Mouse (Mus musculus): ENCODE results near the gene Auts2. TPM values are rescaled to one million over a fixed set of nuclear protein-coding genes. Genes with fewer than 3 reads are reported as not detected.

The Auts2 gene
- polyA plus RNA-seq, 1 experiment from 2014 or later, result 17.9 TPM

DNA sequence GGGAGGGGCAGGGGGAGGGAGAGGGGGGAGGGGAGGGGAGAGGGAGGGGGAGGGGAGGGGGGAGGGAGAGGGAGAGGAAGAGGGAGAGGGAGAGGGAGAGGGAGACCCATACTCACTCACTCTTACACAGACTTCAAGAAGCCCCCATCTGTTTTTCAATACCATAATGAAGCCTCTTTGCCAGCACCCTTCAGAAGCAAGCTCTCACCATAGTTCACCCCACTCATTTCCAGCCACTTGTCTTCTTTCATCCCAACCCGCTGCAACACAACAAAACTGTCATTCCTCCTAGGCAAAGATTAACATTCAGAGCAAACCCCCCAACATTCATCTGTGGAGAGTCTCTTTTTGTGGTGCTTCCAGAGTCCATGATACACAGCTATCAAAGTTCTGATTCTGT, 314.1 kb downstream of the Auts2 start:
- H3K4me1 ChIP-seq (ENCODE audit: insufficient read depth, low read length), result peaks cover 24% of the 10 kb centered on the region
- no peak overlapping the region for H3K27ac ChIP-seq (ENCODE audit: low read length)
- H3K4me3 ChIP-seq (ENCODE audit: low read length), result no peak overlapping the region
- peaks cover 4% of the 10 kb centered on the region; the same call in 1 of the 2 replicates for H3K9me3 ChIP-seq (ENCODE audit: low read length)
- no peak for ATAC-seq (ENCODE audit: low FRiP score, low TSS enrichment)
- no peaks in the 10 kb centered on the region for H3K27me3 ChIP-seq (ENCODE audit: insufficient read depth, low read length)
- no peak overlapping the region for H3K9ac ChIP-seq (replicated peaks; ENCODE audit: low read length)
- no peak overlapping the region for H3K4me2 ChIP-seq (replicated peaks; ENCODE audit: low read depth, low read length)
- WGBS, result 45% methylated on average over 1 of the region's 1 CpGs
- no peaks in the 10 kb centered on the region for H3K36me3 ChIP-seq (ENCODE audit: insufficient read depth, low read length)

DNA sequence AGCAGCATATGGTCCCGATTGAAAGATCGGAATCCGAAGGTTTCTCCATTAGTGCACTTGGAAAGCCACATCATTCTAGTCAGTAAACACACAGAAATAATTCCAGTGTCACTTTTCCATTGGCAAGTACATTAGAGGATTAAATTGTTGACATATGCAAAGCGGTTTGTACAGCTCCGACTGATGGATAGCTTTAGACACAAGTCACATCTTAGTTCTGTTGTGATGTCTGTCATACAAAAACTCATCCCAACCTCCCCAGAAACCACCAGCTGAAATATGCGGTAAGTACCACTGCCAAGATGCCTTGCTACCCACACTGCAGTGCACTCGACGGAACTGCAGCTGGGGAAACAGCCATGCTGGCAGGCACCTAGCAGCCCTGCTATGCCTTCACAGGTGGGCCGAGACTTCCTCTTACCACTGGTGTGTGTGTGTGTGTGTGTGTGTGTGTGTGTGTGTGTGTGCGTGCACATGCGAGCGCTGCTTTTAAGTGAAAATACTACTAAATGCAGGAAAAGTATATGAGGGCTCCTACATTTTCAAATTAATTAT, 322.7 kb downstream of the Auts2 start:
- no peaks in the 10 kb centered on the region for H3K27me3 ChIP-seq (ENCODE audit: insufficient read depth, low read length)
- H3K4me2 ChIP-seq (replicated peaks; ENCODE audit: low read depth, low read length), result no peak overlapping the region
- peaks cover 3% of the 10 kb centered on the region; the same call in 1 of the 2 replicates for H3K9me3 ChIP-seq (ENCODE audit: low read length)
- H3K9ac ChIP-seq (replicated peaks; ENCODE audit: low read length), result no peak overlapping the region
- H3K4me1 ChIP-seq (ENCODE audit: insufficient read depth, low read length), result no peaks in the 10 kb centered on the region
- no peak for ATAC-seq (ENCODE audit: low FRiP score, low TSS enrichment)
- H3K27ac ChIP-seq (ENCODE audit: low read length), result no peak overlapping the region
- WGBS, result 84% methylated on average over 12 of the region's 12 CpGs
- no peak overlapping the region for H3K4me3 ChIP-seq (ENCODE audit: low read length)
- no peaks in the 10 kb centered on the region for H3K36me3 ChIP-seq (ENCODE audit: insufficient read depth, low read length)

DNA sequence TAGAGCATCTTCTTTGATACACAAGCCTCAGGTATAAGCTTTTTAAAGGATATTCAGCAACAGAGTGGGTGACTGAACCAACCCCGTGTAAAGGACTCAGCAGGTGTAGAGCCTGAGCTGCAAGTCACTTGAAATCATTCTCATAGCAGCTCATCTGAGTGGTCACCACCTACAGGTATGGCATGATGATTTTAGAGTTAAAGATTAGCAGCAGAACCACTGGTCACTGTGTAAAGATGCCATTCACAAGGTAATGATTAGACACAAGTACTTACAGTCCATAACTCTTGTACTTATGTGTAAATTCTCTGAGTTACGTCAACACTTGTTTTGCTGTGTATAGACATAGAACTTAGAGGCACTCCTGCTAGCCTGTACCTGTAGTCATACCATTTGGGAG, 327.0 kb downstream of the Auts2 start:
- no peak overlapping the region for H3K4me2 ChIP-seq (replicated peaks; ENCODE audit: low read depth, low read length)
- H3K9me3 ChIP-seq (ENCODE audit: low read length), result no peaks in the 10 kb centered on the region
- 75% methylated on average over 2 of the region's 2 CpGs for WGBS
- no peak overlapping the region for H3K9ac ChIP-seq (replicated peaks; ENCODE audit: low read length)
- H3K36me3 ChIP-seq (ENCODE audit: insufficient read depth, low read length), result no peaks in the 10 kb centered on the region
- H3K27ac ChIP-seq (ENCODE audit: low read length), result no peak overlapping the region
- no peak overlapping the region for H3K4me3 ChIP-seq (ENCODE audit: low read length)
- no peaks in the 10 kb centered on the region for H3K27me3 ChIP-seq (ENCODE audit: insufficient read depth, low read length)
- no peaks in the 10 kb centered on the region for H3K4me1 ChIP-seq (ENCODE audit: insufficient read depth, low read length)
- peak; percentile 81; the same call in 1 of the 2 replicates for ATAC-seq (ENCODE audit: low FRiP score, low TSS enrichment)

DNA sequence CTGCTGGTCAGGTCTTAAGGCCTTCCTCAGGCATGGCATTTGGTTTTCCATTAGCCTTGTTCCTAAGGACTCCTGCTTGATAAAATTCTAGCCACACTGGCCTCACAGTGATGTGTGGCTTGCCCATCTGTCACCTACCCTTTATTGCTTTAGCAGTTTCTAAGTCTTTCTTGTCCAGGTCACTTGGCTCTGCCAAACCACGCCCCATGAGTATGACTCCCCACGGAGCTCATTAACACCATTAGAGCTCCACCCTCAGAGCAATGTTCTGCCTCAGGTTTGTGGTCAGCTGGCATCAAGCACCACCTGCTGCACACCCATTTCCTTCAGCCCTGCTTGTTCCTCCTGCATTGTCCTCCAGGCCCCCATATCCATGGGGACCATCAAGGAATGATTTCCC, 330.7 kb downstream of the Auts2 start:
- H3K27me3 ChIP-seq (ENCODE audit: insufficient read depth, low read length), result no peaks in the 10 kb centered on the region
- H3K4me2 ChIP-seq (replicated peaks; ENCODE audit: low read depth, low read length), result no peak overlapping the region
- H3K4me3 ChIP-seq (ENCODE audit: low read length), result no peak overlapping the region
- no peaks in the 10 kb centered on the region for H3K9me3 ChIP-seq (ENCODE audit: low read length)
- no peaks in the 10 kb centered on the region for H3K36me3 ChIP-seq (ENCODE audit: insufficient read depth, low read length)
- no peak overlapping the region for H3K9ac ChIP-seq (replicated peaks; ENCODE audit: low read length)
- no peak overlapping the region for H3K27ac ChIP-seq (ENCODE audit: low read length)
- no peaks in the 10 kb centered on the region for H3K4me1 ChIP-seq (ENCODE audit: insufficient read depth, low read length)
- 45% methylated on average over 2 of the region's 2 CpGs for WGBS
- no peak for ATAC-seq (ENCODE audit: low FRiP score, low TSS enrichment)

DNA sequence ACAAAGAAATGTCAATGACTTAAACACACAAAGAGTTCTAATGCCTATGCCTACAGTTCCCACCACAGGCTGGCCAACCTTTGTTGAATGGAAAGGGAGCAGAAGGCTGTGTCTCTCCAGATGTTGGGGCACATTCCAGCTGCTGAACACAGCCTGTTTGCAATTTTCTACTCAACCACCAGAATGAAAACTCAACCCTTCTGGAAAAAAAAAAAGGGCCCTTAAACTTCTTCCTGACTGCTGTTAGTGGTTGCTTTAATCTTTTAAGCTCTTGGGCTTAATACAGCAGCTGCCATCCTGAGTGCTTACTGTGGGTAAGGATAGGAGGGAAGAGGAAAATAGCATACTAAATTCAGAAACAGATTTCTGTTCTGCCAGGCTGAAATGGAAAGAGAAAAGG, 333.4 kb downstream of the Auts2 start:
- Histone ChIP-seq H3K27ac (ENCODE audit: low read length) (no peak overlapping the region), H3K4me1 (ENCODE audit: insufficient read depth, low read length) (no peaks in the 10 kb centered on the region), H3K27me3 (ENCODE audit: insufficient read depth, low read length) (no peaks in the 10 kb centered on the region), H3K4me2 (replicated peaks; ENCODE audit: low read depth, low read length) (no peak overlapping the region), H3K9me3 (ENCODE audit: low read length) (no peaks in the 10 kb centered on the region), H3K9ac (replicated peaks; ENCODE audit: low read length) (no peak overlapping the region), H3K4me3 (ENCODE audit: low read length) (no peak overlapping the region), H3K36me3 (ENCODE audit: insufficient read depth, low read length) (no peaks in the 10 kb centered on the region)
- no peak for ATAC-seq (ENCODE audit: low FRiP score, low TSS enrichment)

DNA sequence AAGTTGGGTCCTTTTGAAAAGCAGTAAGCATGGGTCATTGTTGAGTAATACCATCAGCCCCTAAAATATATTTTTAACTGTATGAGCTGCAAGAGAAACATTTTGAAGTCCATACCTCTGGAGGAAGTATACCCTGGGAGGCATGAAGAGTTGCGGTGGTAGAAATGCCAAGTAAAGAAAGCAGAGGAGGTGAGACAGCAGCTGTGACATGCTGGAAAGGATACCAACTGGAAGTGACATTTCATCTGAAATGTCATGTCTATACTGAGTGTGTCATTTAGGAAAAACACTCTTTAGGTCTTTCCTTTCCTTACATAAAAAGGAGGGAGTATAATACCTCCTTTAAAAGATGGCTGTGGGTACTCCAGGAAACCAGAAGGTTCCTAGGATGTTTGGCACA, 336.9 kb downstream of the Auts2 start:
- Histone ChIP-seq H3K9ac (replicated peaks; ENCODE audit: low read length) (no peak overlapping the region), H3K27me3 (ENCODE audit: insufficient read depth, low read length) (no peaks in the 10 kb centered on the region), H3K4me3 (ENCODE audit: low read length) (no peak overlapping the region), H3K36me3 (ENCODE audit: insufficient read depth, low read length) (no peaks in the 10 kb centered on the region), H3K27ac (ENCODE audit: low read length) (no peak overlapping the region), H3K4me2 (replicated peaks; ENCODE audit: low read depth, low read length) (no peak overlapping the region), H3K9me3 (ENCODE audit: low read length) (no peaks in the 10 kb centered on the region), H3K4me1 (ENCODE audit: insufficient read depth, low read length) (peaks cover 9% of the 10 kb centered on the region)
- ATAC-seq (ENCODE audit: low FRiP score, low TSS enrichment), result no peak
- 97% methylated on average over 1 of the region's 1 CpGs for WGBS

DNA sequence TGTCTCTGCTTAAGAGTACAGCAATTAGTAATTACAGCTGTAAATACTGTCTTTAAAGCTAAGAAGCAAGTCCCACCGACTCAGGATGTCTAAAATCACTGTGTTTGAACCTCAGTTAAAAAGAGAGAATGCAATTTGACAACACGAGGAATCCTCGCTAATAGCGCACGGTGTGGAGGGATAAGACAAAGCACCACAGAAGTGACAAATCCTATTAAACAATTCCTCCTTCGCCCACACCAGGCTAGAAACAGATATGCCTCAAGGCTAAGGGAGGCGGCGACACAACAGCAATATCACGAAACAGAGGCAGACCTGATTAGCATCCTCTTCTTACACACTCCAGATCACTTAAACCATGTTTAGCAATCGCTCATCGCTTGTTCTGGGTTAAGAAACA, 339.3 kb downstream of the Auts2 start:
- Histone ChIP-seq H3K4me2 (replicated peaks; ENCODE audit: low read depth, low read length) (no peak overlapping the region), H3K4me1 (ENCODE audit: insufficient read depth, low read length) (peaks cover 25% of the 10 kb centered on the region), H3K9me3 (ENCODE audit: low read length) (no peaks in the 10 kb centered on the region), H3K4me3 (ENCODE audit: low read length) (no peak overlapping the region), H3K9ac (replicated peaks; ENCODE audit: low read length) (no peak overlapping the region), H3K36me3 (ENCODE audit: insufficient read depth, low read length) (no peaks in the 10 kb centered on the region), H3K27ac (ENCODE audit: low read length) (no peak overlapping the region), H3K27me3 (ENCODE audit: insufficient read depth, low read length) (no peaks in the 10 kb centered on the region)
- WGBS, result 82% methylated on average over 11 of the region's 11 CpGs
- no peak for ATAC-seq (ENCODE audit: low FRiP score, low TSS enrichment)

DNA sequence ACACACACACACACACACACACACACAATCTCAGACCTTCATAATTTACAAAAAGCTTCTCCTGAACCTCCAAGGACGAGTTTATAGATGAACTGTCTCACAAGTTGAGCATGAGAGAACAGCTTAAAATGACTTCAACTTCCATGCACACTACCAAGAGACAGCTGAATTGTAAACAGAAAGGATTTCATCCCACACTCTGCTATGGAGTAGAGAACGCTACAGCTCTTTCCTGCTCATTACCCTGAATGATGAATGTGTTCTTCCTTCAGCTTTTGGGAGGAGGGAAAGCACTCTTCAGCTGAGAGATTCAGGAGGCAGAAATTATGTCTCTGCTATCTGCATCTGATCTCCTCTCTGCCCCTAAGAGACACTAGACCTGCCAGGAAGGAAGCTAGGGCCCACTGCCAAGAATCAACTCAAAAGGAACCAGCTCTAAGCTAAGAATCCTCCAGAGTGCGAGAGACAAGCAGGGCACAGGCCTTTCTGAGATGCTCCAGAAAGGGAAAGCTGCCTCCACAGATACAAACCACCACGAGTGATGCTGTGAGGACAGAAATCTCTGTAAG, 342.0 kb downstream of the Auts2 start:
- Histone ChIP-seq H3K4me2 (replicated peaks; ENCODE audit: low read depth, low read length) (no peak overlapping the region), H3K9me3 (ENCODE audit: low read length) (no peaks in the 10 kb centered on the region), H3K36me3 (ENCODE audit: insufficient read depth, low read length) (no peaks in the 10 kb centered on the region), H3K27ac (ENCODE audit: low read length) (peak overlapping the region; percentile 41; the same call in 1 of the 2 replicates), H3K9ac (replicated peaks; ENCODE audit: low read length) (no peak overlapping the region), H3K27me3 (ENCODE audit: insufficient read depth, low read length) (no peaks in the 10 kb centered on the region), H3K4me1 (ENCODE audit: insufficient read depth, low read length) (peaks cover 25% of the 10 kb centered on the region), H3K4me3 (ENCODE audit: low read length) (no peak overlapping the region)
- 21% methylated on average over 4 of the region's 4 CpGs for WGBS
- ATAC-seq (ENCODE audit: low FRiP score, low TSS enrichment), result peak; percentile 59; the same call in 1 of the 2 replicates

DNA sequence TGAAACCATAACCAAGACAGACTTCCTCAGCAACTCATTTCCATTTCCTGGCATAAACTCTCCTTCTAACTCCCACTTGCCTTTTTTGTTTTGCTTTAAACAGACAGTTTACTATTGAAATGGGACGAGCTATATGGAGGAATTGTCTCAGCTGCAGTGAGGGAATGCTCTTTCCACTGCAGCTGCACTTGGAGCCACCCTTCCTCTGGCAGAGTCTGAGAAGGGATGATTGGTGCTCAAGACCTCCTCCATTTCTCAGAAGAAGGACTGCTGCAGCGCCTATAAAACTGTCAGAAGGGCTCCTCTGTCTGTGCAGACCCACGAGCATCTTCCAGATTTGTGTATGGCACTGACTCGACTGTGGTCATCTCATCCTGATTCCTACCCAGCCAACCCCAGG, 342.5 kb downstream of the Auts2 start:
- Histone ChIP-seq H3K27me3 (ENCODE audit: insufficient read depth, low read length) (no peaks in the 10 kb centered on the region), H3K36me3 (ENCODE audit: insufficient read depth, low read length) (no peaks in the 10 kb centered on the region), H3K4me3 (ENCODE audit: low read length) (no peak overlapping the region), H3K9me3 (ENCODE audit: low read length) (no peaks in the 10 kb centered on the region), H3K4me2 (replicated peaks; ENCODE audit: low read depth, low read length) (no peak overlapping the region), H3K27ac (ENCODE audit: low read length) (no peak overlapping the region), H3K4me1 (ENCODE audit: insufficient read depth, low read length) (peaks cover 28% of the 10 kb centered on the region), H3K9ac (replicated peaks; ENCODE audit: low read length) (no peak overlapping the region)
- ATAC-seq (ENCODE audit: low FRiP score, low TSS enrichment), result no peak
- WGBS, result 14% methylated on average over 4 of the region's 4 CpGs

DNA sequence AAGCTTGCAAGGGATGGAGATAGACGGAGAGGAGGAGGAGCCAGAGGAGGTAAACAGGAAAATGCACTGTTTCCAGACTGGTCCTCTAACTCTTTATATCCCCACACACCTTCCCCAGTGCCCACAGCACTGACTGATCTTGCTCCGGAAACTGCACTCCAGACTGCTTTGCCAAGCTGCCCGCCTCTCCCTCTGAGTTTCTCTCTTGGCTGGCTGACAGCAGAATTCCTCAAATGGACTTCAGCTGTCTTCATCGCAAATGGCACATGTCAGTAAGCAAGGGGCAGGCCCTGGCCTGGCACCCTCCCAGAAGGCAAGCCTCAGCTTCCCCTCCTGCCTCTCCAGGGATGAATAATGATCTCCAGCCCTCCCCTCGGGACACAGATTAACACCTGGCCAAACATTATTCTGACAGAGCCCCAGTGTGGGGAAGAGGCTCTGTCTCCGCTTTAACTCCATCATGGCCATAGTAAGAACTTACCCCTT, 348.1 kb downstream of the Auts2 start:
- Histone ChIP-seq H3K4me1 (ENCODE audit: insufficient read depth, low read length) (peaks cover 32% of the 10 kb centered on the region), H3K4me3 (ENCODE audit: low read length) (peak overlapping the region; percentile 17; the same call in 1 of the 2 replicates), H3K27me3 (ENCODE audit: insufficient read depth, low read length) (no peaks in the 10 kb centered on the region), H3K9ac (replicated peaks; ENCODE audit: low read length) (peak overlapping the region; percentile 24; the same call in 1 of the 2 replicates), H3K27ac (ENCODE audit: low read length) (peak overlapping the region; percentile 14; the same call in 1 of the 2 replicates), H3K4me2 (replicated peaks; ENCODE audit: low read depth, low read length) (peak overlapping the region; percentile 36), H3K9me3 (ENCODE audit: low read length) (no peaks in the 10 kb centered on the region), H3K36me3 (ENCODE audit: insufficient read depth, low read length) (no peaks in the 10 kb centered on the region)
- 8% methylated on average over 6 of the region's 6 CpGs for WGBS
- peak; percentile 84 for ATAC-seq (ENCODE audit: low FRiP score, low TSS enrichment)

Measured in kidney, embryonic 16.5 days (tissue).